Mouse (Mus musculus) bone marrow macrophage, adult 2 months (primary cell): ENCODE results near the gene Sowahc.

ENCODE experiments used
- CTCF ChIP-seq: IDR thresholded peaks from 2 replicates; pipeline ENCODE4 v1.5.1; 2012; ENCODE audit warnings: low read depth, mild to moderate bottlenecking, low read length, moderate library complexity
- POLR2A ChIP-seq: IDR thresholded peaks from 2 replicates; pipeline ENCODE4 v1.6.1; 2012; ENCODE audit warnings: mild to moderate bottlenecking, low read depth, low read length, borderline replicate concordance

DNA sequence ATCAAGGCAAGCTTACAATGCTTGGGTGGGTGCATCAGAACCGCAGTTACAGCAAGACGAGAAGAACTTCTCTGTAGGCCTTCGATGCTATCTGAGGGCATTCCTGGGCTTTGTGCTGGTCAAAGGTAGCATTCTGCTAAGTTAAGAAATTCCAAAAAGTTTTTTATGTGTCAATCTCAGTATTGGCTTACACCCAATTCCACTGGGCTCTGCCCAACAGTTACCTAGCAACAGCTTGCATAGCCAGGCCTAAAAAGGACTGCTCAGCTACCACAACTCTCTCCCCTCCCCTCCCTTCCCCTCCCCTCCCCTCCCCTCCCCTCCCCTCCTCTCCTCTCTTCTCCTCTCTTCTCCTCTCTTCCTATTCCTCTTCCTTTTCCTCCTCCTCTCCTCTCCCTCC lies 39.9 kb downstream of the Sowahc start:
- no peak for TF ChIP-seq CTCF
- TF ChIP-seq POLR2A = no peak
